Mouse (Mus musculus): ENCODE measurements around the gene Ccdc85c.

DNA sequence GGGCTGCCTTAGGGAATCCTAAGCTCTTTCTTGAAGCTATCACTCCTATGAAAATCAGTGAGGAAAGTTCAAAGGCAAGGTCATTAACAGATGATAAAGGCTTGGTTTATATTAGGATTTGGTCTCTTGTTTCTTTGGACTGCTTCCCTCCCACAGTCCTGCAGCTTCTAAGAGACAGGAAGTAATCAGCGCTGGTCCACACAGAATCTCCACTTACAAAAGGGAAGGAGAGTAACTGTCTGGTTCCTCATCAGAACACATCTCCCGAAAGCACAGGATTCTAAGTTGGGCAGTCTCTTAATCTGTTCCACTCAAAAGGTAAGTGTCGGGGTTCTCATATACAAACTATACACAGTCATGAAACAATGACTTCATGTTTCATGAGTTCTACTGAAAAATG lies 106.3 kb downstream of the Ccdc85c start:
- TF ChIP-seq POLR2A (IDR thresholded peaks at IDR 0.05; ENCODE audit: control insufficient read depth, extremely low read depth, insufficient read depth, low read length, poor library complexity): no peak
- TF ChIP-seq CTCF (IDR thresholded peaks at IDR 0.05; ENCODE audit: borderline replicate concordance, control insufficient read depth, extremely low read depth, insufficient read depth, low read length, poor library complexity): no peak

All from thymus, adult 2 months (tissue).